Mouse (Mus musculus): ENCODE measurements around the gene Adgrb3. TPM values are rescaled to one million over a fixed set of nuclear protein-coding genes. Genes with fewer than 3 reads are reported as not detected.

Gene Adgrb3
- polyA plus RNA-seq, 1 experiment from 2014 or later, result 0.58 TPM

DNA sequence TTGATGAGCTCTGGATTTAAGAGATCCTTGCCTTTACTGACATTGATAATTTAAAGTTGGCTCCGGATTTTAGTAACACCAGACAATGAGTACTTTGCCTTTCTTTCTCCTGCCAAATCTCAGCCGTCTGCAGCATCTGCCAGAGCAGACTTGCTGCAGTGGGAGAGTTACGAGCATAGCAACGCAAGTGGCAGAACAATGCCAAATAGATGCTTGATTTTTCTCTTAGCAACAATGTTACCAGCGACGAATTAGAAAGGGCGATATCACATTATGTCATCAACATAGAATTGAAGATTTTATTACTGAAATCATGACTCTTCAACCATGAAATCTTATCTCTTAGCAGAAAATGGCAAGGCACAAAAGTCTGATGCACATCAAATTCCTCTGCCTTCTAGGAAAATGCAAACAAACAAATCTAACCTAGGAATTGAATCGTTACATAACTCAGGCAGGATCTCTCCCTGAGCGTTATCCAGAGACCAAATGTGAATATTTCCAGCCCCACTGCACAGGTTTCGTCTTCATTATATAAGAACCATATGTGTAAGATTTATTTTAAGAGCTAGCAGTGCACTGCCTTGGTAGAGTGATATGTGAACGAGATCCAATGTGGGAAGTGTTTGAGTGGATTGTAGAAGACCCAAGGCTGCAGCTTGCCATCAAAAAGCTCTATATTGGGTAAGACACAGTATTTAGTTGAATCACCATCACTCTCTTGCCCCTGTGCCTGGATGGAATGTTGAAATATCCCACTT lies 663.3 kb downstream of the Adgrb3 start:
- ATAC-seq (ENCODE audit: insufficient number of reproducible peaks, insufficient read depth, low FRiP score, low read depth), result no peak
- H3K36me3 ChIP-seq (ENCODE audit: control insufficient read depth, insufficient read depth, low read length), result no peaks in the 10 kb centered on the region
- no peaks in the 10 kb centered on the region for H3K4me1 ChIP-seq (ENCODE audit: control insufficient read depth in 2 of 2, insufficient read depth in 2 of 2, low read length in 2 of 2)
- H3K9me3 ChIP-seq (ENCODE audit: control insufficient read depth, low read length), result no peaks in the 10 kb centered on the region
- no peak overlapping the region for H3K4me2 ChIP-seq (ENCODE audit: low read length)
- H3K4me3 ChIP-seq (ENCODE audit: control insufficient read depth in 1 of 2, insufficient read depth in 1 of 2, low read depth in 1 of 2, low read length in 2 of 2), result no peak overlapping the region
- no peak overlapping the region for H3K27ac ChIP-seq (replicated peaks in 1 of 2; ENCODE audit: control insufficient read depth in 1 of 2, insufficient read depth in 1 of 2, low read depth in 2 of 2, low read length in 2 of 2)
- H3K9ac ChIP-seq (ENCODE audit: low read length), result no peak overlapping the region
- 70% methylated on average over 11 of the region's 11 CpGs for WGBS
- no peaks in the 10 kb centered on the region for H3K27me3 ChIP-seq (ENCODE audit: control insufficient read depth, insufficient read depth, low read length)

DNA sequence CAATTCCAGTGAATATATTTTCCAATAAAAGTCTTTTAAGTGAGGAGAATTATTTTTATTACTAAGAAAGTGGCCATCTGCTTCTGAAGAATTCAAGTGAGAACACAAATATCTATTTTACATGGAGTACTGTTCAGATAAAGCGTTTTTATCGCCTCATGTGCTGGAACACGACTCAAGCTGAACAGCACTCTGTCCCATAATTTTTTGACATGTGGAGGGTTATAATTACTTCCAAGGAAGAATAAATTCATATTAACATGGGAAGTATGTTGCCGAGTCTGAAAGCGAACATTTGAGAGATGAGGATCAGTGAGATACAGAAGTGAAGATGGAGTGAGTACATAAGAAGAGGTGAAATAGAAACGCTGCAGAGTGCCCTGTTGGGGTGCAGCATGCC lies 665.9 kb downstream of the Adgrb3 start:
- Histone ChIP-seq H3K9ac (ENCODE audit: low read length) (no peak overlapping the region), H3K27me3 (ENCODE audit: control insufficient read depth, insufficient read depth, low read length) (no peaks in the 10 kb centered on the region), H3K9me3 (ENCODE audit: control insufficient read depth, low read length) (no peaks in the 10 kb centered on the region), H3K36me3 (ENCODE audit: control insufficient read depth, insufficient read depth, low read length) (no peaks in the 10 kb centered on the region), H3K27ac (replicated peaks in 1 of 2; ENCODE audit: control insufficient read depth in 1 of 2, insufficient read depth in 1 of 2, low read depth in 2 of 2, low read length in 2 of 2) (no peak overlapping the region), H3K4me3 (ENCODE audit: control insufficient read depth in 1 of 2, insufficient read depth in 1 of 2, low read depth in 1 of 2, low read length in 2 of 2) (no peak overlapping the region), H3K4me1 (ENCODE audit: control insufficient read depth in 2 of 2, insufficient read depth in 2 of 2, low read length in 2 of 2) (no peaks in the 10 kb centered on the region), H3K4me2 (ENCODE audit: low read length) (no peak overlapping the region)
- 57% methylated on average over 6 of the region's 6 CpGs for WGBS
- ATAC-seq (ENCODE audit: insufficient number of reproducible peaks, insufficient read depth, low FRiP score, low read depth), result no peak

- H3K9me3 ChIP-seq (ENCODE audit: control insufficient read depth, low read length), result no peaks in the 10 kb centered on the region
- WGBS, result 62% methylated on average over 3 of the region's 3 CpGs
- no peak overlapping the region for H3K9ac ChIP-seq (ENCODE audit: low read length)
- no peak for ATAC-seq (ENCODE audit: insufficient number of reproducible peaks, insufficient read depth, low FRiP score, low read depth)
- no peak overlapping the region for H3K4me2 ChIP-seq (ENCODE audit: low read length)
- no peaks in the 10 kb centered on the region for H3K27me3 ChIP-seq (ENCODE audit: control insufficient read depth, insufficient read depth, low read length)
- H3K4me3 ChIP-seq (ENCODE audit: control insufficient read depth in 1 of 2, insufficient read depth in 1 of 2, low read depth in 1 of 2, low read length in 2 of 2), result no peak overlapping the region
- H3K27ac ChIP-seq (replicated peaks in 1 of 2; ENCODE audit: control insufficient read depth in 1 of 2, insufficient read depth in 1 of 2, low read depth in 2 of 2, low read length in 2 of 2), result no peak overlapping the region
- no peaks in the 10 kb centered on the region for H3K36me3 ChIP-seq (ENCODE audit: control insufficient read depth, insufficient read depth, low read length)
- no peaks in the 10 kb centered on the region for H3K4me1 ChIP-seq (ENCODE audit: control insufficient read depth in 2 of 2, insufficient read depth in 2 of 2, low read length in 2 of 2)
Observed at GRCm38 (mm10) chr1:25146206-25146605, 683.3 kb downstream of the Adgrb3 start.

DNA sequence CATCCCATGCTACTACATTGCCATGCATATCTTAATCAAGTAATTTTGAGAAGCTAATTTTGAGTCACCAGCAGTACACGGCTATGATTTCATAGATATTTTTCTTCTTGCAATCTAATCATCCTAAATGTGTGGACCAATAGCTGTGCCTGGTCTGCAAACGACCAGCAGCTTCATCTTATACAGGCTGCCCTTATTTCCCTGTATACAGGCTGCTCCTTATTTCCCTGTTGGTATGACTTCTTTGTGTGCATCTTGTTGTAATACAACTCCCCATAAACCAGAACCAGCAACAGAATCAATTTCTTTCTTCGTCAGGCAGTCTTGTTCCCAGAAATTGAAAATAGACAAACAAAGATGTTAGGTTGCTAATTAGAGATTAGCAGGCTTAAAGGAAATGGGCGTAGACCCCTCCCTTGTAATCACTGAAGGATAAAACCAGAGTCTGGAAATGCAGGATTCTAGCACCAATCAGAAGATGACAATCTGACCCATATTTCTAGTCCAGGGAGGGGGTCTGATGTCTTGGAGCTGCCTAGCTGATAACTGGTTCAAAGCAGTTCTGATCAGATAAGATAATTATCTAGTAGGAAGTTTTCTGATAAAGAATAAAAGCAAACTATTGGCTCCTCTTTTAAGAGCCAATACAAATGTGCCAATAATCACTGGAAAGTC lies 697.2 kb downstream of the Adgrb3 start:
- Histone ChIP-seq H3K4me3 (ENCODE audit: control insufficient read depth in 1 of 2, insufficient read depth in 1 of 2, low read depth in 1 of 2, low read length in 2 of 2) (no peak overlapping the region), H3K27ac (replicated peaks in 1 of 2; ENCODE audit: control insufficient read depth in 1 of 2, insufficient read depth in 1 of 2, low read depth in 2 of 2, low read length in 2 of 2) (no peak overlapping the region), H3K27me3 (ENCODE audit: control insufficient read depth, insufficient read depth, low read length) (no peaks in the 10 kb centered on the region), H3K4me1 (ENCODE audit: control insufficient read depth in 2 of 2, insufficient read depth in 2 of 2, low read length in 2 of 2) (no peaks in the 10 kb centered on the region), H3K4me2 (ENCODE audit: low read length) (no peak overlapping the region), H3K9me3 (ENCODE audit: control insufficient read depth, low read length) (no peaks in the 10 kb centered on the region), H3K36me3 (ENCODE audit: control insufficient read depth, insufficient read depth, low read length) (no peaks in the 10 kb centered on the region), H3K9ac (ENCODE audit: low read length) (no peak overlapping the region)
- 61% methylated on average over 4 of the region's 4 CpGs for WGBS
- no peak for ATAC-seq (ENCODE audit: insufficient number of reproducible peaks, insufficient read depth, low FRiP score, low read depth)

GRCm38 (mm10) chr1:25115512-25115911 lies 714.0 kb downstream of the Adgrb3 start:
- Histone ChIP-seq H3K9ac (ENCODE audit: low read length) (no peak overlapping the region), H3K27me3 (ENCODE audit: control insufficient read depth, insufficient read depth, low read length) (no peaks in the 10 kb centered on the region), H3K27ac (replicated peaks in 1 of 2; ENCODE audit: control insufficient read depth in 1 of 2, insufficient read depth in 1 of 2, low read depth in 2 of 2, low read length in 2 of 2) (no peak overlapping the region), H3K9me3 (ENCODE audit: control insufficient read depth, low read length) (no peaks in the 10 kb centered on the region), H3K4me2 (ENCODE audit: low read length) (no peak overlapping the region), H3K4me3 (ENCODE audit: control insufficient read depth in 1 of 2, insufficient read depth in 1 of 2, low read depth in 1 of 2, low read length in 2 of 2) (no peak overlapping the region), H3K36me3 (ENCODE audit: control insufficient read depth, insufficient read depth, low read length) (no peaks in the 10 kb centered on the region), H3K4me1 (ENCODE audit: control insufficient read depth in 2 of 2, insufficient read depth in 2 of 2, low read length in 2 of 2) (no peaks in the 10 kb centered on the region)
- ATAC-seq (ENCODE audit: insufficient number of reproducible peaks, insufficient read depth, low FRiP score, low read depth), result no peak
- 74% methylated on average over 11 of the region's 11 CpGs for WGBS

GRCm38 (mm10) chr1:25107500-25108101 lies 721.9 kb downstream of the Adgrb3 start:
- Histone ChIP-seq H3K9ac (ENCODE audit: low read length) (no peak overlapping the region), H3K4me1 (ENCODE audit: control insufficient read depth in 2 of 2, insufficient read depth in 2 of 2, low read length in 2 of 2) (no peaks in the 10 kb centered on the region), H3K36me3 (ENCODE audit: control insufficient read depth, insufficient read depth, low read length) (no peaks in the 10 kb centered on the region), H3K4me2 (ENCODE audit: low read length) (no peak overlapping the region), H3K27me3 (ENCODE audit: control insufficient read depth, insufficient read depth, low read length) (no peaks in the 10 kb centered on the region), H3K27ac (replicated peaks in 1 of 2; ENCODE audit: control insufficient read depth in 1 of 2, insufficient read depth in 1 of 2, low read depth in 2 of 2, low read length in 2 of 2) (no peak overlapping the region), H3K9me3 (ENCODE audit: control insufficient read depth, low read length) (no peaks in the 10 kb centered on the region), H3K4me3 (ENCODE audit: control insufficient read depth in 1 of 2, insufficient read depth in 1 of 2, low read depth in 1 of 2, low read length in 2 of 2) (no peak overlapping the region)
- ATAC-seq (ENCODE audit: insufficient number of reproducible peaks, insufficient read depth, low FRiP score, low read depth), result no peak
- 76% methylated on average over 3 of the region's 3 CpGs for WGBS

DNA sequence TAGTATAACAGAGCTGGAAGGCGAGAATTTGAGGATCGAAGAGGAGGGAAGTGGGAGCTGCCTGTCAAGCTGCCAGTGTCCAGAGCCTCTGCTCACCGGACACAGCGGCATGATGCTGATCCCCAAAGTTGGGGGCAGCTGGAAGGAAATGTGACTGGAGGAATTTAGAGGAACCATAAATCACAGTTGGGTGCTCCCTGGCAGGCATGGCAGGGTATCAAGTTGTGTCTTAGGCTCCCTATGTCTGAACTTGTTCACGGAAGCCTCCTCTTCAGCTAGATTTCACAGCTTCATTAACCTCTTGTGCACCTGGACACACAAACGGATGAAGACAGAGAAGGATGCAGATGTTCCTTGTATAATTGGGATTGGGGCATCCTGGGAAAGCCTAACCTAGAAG lies 722.8 kb downstream of the Adgrb3 start:
- Histone ChIP-seq H3K4me1 (ENCODE audit: control insufficient read depth in 2 of 2, insufficient read depth in 2 of 2, low read length in 2 of 2) (no peaks in the 10 kb centered on the region), H3K36me3 (ENCODE audit: control insufficient read depth, insufficient read depth, low read length) (no peaks in the 10 kb centered on the region), H3K27ac (replicated peaks in 1 of 2; ENCODE audit: control insufficient read depth in 1 of 2, insufficient read depth in 1 of 2, low read depth in 2 of 2, low read length in 2 of 2) (no peak overlapping the region), H3K4me3 (ENCODE audit: control insufficient read depth in 1 of 2, insufficient read depth in 1 of 2, low read depth in 1 of 2, low read length in 2 of 2) (no peak overlapping the region), H3K4me2 (ENCODE audit: low read length) (no peak overlapping the region), H3K9ac (ENCODE audit: low read length) (no peak overlapping the region), H3K27me3 (ENCODE audit: control insufficient read depth, insufficient read depth, low read length) (no peaks in the 10 kb centered on the region), H3K9me3 (ENCODE audit: control insufficient read depth, low read length) (no peaks in the 10 kb centered on the region)
- ATAC-seq (ENCODE audit: insufficient number of reproducible peaks, insufficient read depth, low FRiP score, low read depth), result no peak
- 66% methylated on average over 6 of the region's 6 CpGs for WGBS
